Mouse (Mus musculus): ENCODE data around the gene Gm21900.
"Not testable (repeated sequence)": the region's sequence is repeated elsewhere in the genome, so short reads cannot be mapped to it uniquely, and the experiment has no call there.

Gene Gm21900

GRCm38 (mm10) chrY:10616061-10616460, at the start of gene Gm21900:
Gene Gm21900, plus strand, starts transcription at chrY:10616361.
- not testable (repeated sequence) for DNase-seq

GRCm38 (mm10) chrY:10643516-10643915, 27.4 kb downstream of the Gm21900 start:
- DNase-seq = not testable (repeated sequence)

All from embryo, embryonic 11 days (tissue).